Mouse (Mus musculus): ENCODE measurements around the gene D930020B18Rik.

DNA sequence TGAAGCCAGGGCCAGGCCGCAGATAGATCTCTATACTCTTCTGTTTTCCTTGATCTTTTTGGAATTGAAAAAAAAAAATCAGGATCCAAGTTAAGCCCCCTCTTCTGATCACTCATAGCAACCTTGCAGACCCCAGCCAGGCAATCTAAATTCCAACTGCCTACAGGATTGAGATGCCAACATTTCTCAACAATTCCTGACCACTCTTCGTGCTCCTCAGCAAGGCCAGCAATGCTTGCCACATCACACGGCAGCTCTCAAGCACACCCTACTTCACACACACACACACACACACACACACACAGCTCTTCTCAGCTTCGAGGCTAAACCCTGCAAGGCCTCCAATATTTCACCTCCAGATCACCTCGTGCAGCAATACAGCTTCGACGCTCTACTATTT, 17.7 kb upstream of the D930020B18Rik start:
- TF ChIP-seq CTCF (IDR thresholded peaks at IDR 0.05; ENCODE audit: insufficient read depth, low read depth, low read length) (no peak), POLR2A (IDR thresholded peaks at IDR 0.05; ENCODE audit: insufficient read depth, low read depth, low read length) (no peak)
